Mouse (Mus musculus) embryonic facial prominence, embryonic 15.5 days (tissue): ENCODE measurements around the gene Nr3c2. TPM values are rescaled to one million over a fixed set of nuclear protein-coding genes. Genes with fewer than 3 reads are reported as not detected.

ENCODE experiments used
- ATAC-seq: fragments of 200-750 bp; cut with Nextera tagmentation; 2 replicates; pipeline ENCODE4 v1.8.0; 2017; ENCODE audit warnings: low read depth, moderate TSS enrichment; ENCODE audit not compliant: insufficient number of reproducible peaks, low FRiP score, low TSS enrichment
- H3K27ac ChIP-seq: fragments of 300-500 bp; sonication (generic); replicated peaks from 2 replicates; pipeline ENCODE4 v1.5.1; 2015; ENCODE audit warnings: mild to moderate bottlenecking, inconsistent platforms
- H3K27me3 ChIP-seq: fragments of 300-500 bp; sonication (generic); 2 replicates; pipeline ENCODE4 v1.6.1; 2015; ENCODE audit warnings: inconsistent platforms
- H3K36me3 ChIP-seq: fragments of 300-500 bp; sonication (generic); 2 replicates; pipeline ENCODE4 v1.6.1; 2015; ENCODE audit warnings: mild to moderate bottlenecking, inconsistent platforms
- H3K4me1 ChIP-seq: fragments of 300-500 bp; sonication (generic); 2 replicates; pipeline ENCODE4 v1.6.1; 2015; ENCODE audit warnings: inconsistent platforms
- H3K4me2 ChIP-seq: fragments of 300-500 bp; sonication (generic); replicated peaks from 2 replicates; pipeline ENCODE4 v1.6.1; 2015; ENCODE audit warnings: mild to moderate bottlenecking, inconsistent platforms
- H3K4me3 ChIP-seq: fragments of 300-500 bp; sonication (generic); replicated peaks from 2 replicates; pipeline ENCODE4 v1.5.1; 2015; ENCODE audit warnings: mild to moderate bottlenecking, inconsistent platforms
- H3K9ac ChIP-seq: fragments of 300-500 bp; sonication (generic); 2 replicates; pipeline ENCODE4 v1.6.1; 2015; ENCODE audit warnings: inconsistent platforms
- H3K9me3 ChIP-seq: fragments of 300-500 bp; sonication (generic); replicated peaks from 2 replicates; pipeline ENCODE4 v1.6.1; 2016; ENCODE audit warnings: inconsistent platforms
- WGBS: fragments of 180-500 bp; shearing (Covaris S2); methylation state at CpG from one replicate; pipeline ENCODE4 v1.1.7; 2015; 5-methylcytosine and 5-hydroxymethylcytosine counted together
- polyA plus RNA-seq: library from polyadenylated mRNA; unstranded; fragments of >200 nt; fragmentation: Nextera tagmentation; extraction: Ambion mirVana; gene quantifications from 2 replicates; pipeline ENCODE4 v1.2.1, GENCODE M21; 2015

Nr3c2 gene
- polyA plus RNA-seq, 1 experiment from 2014 or later: 5.8 TPM

DNA sequence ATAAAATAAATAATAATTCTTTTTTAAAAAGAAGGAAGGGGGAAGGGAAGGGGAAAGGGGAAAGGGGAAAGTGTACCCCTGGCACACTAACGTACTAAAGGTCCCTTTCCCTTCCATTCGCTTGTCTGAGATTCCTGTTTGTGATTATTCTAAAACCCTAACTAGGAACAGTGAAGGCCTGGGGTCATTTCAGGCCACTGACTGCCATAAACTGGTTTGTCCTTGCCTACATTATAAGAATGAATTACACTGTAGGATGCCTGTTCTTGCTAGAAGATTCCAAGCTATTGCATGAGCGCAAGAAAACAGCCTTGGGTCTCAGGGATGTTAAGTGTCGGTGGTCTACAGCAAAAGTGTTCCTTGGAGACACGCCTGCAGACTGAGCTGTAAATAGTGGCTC, 355.2 kb downstream of the Nr3c2 start:
- Histone ChIP-seq H3K9me3 (no peaks in the 10 kb centered on the region), H3K4me2 (no peak overlapping the region), H3K27me3 (no peaks in the 10 kb centered on the region), H3K36me3 (peaks cover 50% of the 10 kb centered on the region), H3K4me1 (no peaks in the 10 kb centered on the region), H3K9ac (no peak overlapping the region), H3K4me3 (no peak overlapping the region), H3K27ac (no peak overlapping the region)
- WGBS: 75% methylated on average over 5 of the region's 5 CpGs
- no peak for ATAC-seq

DNA sequence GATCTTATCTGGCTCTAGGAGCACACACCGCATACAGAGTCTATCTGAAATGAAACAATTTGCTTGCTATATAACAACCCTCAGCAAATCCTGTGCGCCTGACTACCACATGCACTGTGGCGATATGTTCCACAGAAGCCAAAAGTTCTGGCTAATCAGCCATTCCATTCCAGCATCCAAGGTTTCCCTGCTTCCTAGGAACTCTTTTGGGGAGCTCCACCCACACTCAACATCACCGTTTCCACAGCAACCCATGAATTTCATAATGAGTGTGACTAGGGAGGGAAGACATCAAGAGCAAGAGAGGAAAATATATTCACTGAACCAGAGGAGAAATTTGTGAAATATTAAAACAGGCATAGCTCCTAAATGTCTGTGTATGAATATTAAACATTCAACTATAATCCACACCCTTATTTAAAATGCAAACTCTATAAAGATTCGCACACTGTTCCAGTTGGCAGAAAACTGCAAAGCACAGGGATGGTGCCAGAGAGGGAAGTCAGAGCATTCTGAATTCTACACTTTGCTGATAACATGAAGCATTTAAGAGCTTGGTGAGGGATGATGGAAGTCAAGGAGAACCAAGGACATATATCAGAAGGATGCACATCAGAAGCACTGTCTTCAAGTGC, 357.3 kb downstream of the Nr3c2 start:
- Histone ChIP-seq H3K36me3 (peaks cover 46% of the 10 kb centered on the region), H3K27me3 (no peaks in the 10 kb centered on the region), H3K4me3 (no peak overlapping the region), H3K27ac (no peak overlapping the region), H3K9ac (no peak overlapping the region), H3K9me3 (no peaks in the 10 kb centered on the region), H3K4me2 (no peak overlapping the region), H3K4me1 (no peaks in the 10 kb centered on the region)
- no peak for ATAC-seq
- 85% methylated on average over 5 of the region's 5 CpGs for WGBS

DNA sequence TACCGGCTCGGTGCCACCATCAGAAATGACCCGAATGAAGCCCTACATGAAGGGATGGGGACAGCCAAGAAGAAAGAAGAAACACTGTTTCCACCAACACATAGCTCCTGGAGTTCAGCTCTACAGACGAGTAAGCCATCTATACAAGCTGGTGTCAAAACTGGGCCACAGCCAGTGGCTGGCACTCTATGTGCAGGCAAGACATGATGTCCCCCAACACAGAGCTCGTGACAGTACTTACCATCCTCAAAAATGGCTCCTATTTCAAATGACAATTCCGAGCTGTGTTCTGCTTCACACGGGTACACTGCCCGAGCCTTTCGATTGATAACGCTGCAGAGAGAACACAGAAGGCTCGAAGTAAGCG, 357.8 kb downstream of the Nr3c2 start:
- Histone ChIP-seq H3K27ac (no peak overlapping the region), H3K36me3 (peaks cover 45% of the 10 kb centered on the region), H3K4me2 (no peak overlapping the region), H3K27me3 (no peaks in the 10 kb centered on the region), H3K9ac (no peak overlapping the region), H3K4me1 (no peaks in the 10 kb centered on the region), H3K4me3 (no peak overlapping the region), H3K9me3 (no peaks in the 10 kb centered on the region)
- WGBS: 94% methylated on average over 12 of the region's 12 CpGs
- no peak for ATAC-seq

DNA sequence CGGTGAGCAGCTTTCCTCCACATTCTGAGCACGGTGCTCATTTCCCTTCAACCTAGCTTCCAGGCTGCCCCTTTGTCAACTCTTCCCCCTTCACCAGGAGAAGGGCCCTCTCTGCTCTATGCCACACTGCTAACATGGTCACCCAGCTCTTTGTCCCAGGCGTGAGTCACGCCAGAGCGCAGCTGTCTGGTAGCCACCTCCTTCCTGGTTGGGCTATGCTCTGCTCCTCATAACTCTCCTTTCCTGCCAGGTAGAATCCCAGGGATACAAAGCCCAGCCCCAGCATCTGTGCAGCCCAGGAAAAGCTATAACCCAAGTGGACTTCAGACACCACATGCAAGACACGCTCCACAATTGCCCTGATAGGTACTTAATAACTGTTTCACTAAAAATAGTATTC, 362.0 kb downstream of the Nr3c2 start:
- WGBS: 93% methylated on average over 6 of the region's 6 CpGs
- peaks cover 31% of the 10 kb centered on the region for H3K36me3 ChIP-seq
- H3K27me3 ChIP-seq: no peaks in the 10 kb centered on the region
- no peaks in the 10 kb centered on the region for H3K4me1 ChIP-seq
- H3K4me2 ChIP-seq: no peak overlapping the region
- H3K27ac ChIP-seq: no peak overlapping the region
- no peaks in the 10 kb centered on the region for H3K9me3 ChIP-seq
- H3K4me3 ChIP-seq: no peak overlapping the region
- no peak for ATAC-seq
- no peak overlapping the region for H3K9ac ChIP-seq

DNA sequence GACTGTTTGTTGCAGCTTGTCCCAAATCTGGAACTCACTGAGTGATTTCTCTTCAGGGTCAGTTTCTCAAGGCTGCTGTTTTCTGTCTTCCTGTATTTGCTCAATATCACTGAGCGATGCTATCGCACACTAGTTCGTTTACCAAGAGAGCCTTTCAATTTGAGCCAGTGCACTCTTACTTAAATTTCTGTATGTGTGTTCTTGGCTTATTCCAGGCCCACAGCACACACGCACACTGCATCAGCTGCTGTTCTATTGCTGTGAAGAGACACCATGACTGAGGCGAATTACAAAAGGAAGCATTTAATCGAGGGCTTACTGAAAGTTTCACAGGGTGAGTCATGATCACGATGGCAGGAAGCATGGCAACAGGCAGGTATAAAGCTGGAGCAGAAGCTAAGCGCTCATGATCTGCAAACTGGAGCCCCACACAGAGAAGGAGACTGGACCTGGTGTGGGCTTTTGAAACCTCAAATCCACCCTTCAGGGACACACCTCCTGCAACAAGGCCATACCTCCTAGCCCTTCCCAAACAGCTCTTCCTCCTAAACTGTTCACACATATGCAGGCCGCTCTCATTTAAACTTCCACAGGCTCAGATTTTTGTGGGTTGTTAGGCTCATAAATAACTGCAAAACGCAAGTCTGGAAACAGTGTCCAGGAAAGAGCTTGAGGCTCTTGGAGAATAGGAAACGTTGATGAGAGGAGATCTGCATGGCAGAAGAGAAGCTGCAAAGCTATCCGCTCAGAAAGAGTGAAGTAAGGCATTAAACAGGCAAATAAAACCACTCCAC, 363.2 kb downstream of the Nr3c2 start:
- no peaks in the 10 kb centered on the region for H3K27me3 ChIP-seq
- WGBS: 73% methylated on average over 12 of the region's 12 CpGs
- H3K4me2 ChIP-seq: no peak overlapping the region
- no peaks in the 10 kb centered on the region for H3K4me1 ChIP-seq
- no peak overlapping the region for H3K27ac ChIP-seq
- H3K4me3 ChIP-seq: no peak overlapping the region
- no peaks in the 10 kb centered on the region for H3K9me3 ChIP-seq
- no peak overlapping the region for H3K9ac ChIP-seq
- ATAC-seq: no peak
- H3K36me3 ChIP-seq: peaks cover 23% of the 10 kb centered on the region; the same call in 1 of the 2 replicates

DNA sequence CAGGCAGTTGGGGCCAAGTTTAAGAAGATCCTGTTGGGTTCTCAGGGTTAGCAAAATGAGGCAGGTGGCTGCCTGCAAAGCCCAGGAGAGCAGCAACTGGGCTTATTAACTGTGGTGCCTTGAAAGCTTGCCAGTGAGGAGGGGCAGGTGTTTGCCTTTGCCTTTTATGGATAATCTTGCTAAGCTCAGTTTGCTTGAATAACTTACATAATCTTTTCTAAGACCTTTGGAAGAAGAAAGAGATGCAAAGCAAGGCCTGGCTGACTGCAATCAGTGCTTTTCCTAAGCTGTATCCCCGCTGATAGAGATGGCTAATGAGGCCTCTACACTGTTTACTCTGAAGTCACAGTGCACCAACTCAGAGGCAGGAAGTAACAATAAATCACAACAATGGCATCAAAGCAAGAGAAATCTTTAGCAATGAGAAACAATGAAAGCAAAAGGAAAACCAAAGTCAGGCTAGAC, 368.7 kb downstream of the Nr3c2 start:
- ATAC-seq: no peak
- 66% methylated on average over 1 of the region's 1 CpGs for WGBS

DNA sequence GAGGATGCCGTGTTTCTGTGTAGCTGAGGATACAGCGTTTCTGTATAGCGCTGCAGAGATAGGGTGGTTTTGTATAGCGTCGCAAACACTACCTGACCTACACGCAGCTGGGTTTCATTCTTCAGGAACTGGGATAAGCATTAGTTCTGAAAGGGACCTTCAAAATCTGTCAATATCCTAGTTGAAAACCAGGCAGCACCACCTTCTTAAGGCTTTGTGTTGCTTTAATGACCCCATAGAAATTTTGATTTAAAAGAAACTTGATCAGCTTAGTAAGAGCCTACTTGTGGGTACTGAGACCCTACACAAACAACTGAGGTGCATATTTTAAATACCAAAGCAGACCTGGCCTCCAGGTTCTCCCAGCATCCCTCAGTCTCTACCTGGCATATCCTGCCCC, 372.9 kb downstream of the Nr3c2 start:
- ATAC-seq: no peak
- WGBS: 80% methylated on average over 6 of the region's 6 CpGs
- Histone ChIP-seq H3K9ac (no peak overlapping the region), H3K27ac (no peak overlapping the region), H3K4me2 (no peak overlapping the region), H3K27me3 (no peaks in the 10 kb centered on the region), H3K4me3 (no peak overlapping the region), H3K36me3 (peaks cover 19% of the 10 kb centered on the region), H3K4me1 (0 out of 2 replicates have a peak, but pooled peaks cover 3% of the 10 kb centered on the region), H3K9me3 (no peaks in the 10 kb centered on the region)

More for the DNA sequence above, 368.7 kb downstream of the Nr3c2 start:
- no peaks in the 10 kb centered on the region for H3K27me3 ChIP-seq
- H3K9ac ChIP-seq: no peak overlapping the region
- no peaks in the 10 kb centered on the region for H3K9me3 ChIP-seq
- peaks cover 17% of the 10 kb centered on the region for H3K36me3 ChIP-seq
- no peak overlapping the region for H3K4me2 ChIP-seq
- H3K27ac ChIP-seq: no peak overlapping the region
- no peak overlapping the region for H3K4me3 ChIP-seq
- 0 out of 2 replicates have a peak, but pooled peaks cover 3% of the 10 kb centered on the region for H3K4me1 ChIP-seq

DNA sequence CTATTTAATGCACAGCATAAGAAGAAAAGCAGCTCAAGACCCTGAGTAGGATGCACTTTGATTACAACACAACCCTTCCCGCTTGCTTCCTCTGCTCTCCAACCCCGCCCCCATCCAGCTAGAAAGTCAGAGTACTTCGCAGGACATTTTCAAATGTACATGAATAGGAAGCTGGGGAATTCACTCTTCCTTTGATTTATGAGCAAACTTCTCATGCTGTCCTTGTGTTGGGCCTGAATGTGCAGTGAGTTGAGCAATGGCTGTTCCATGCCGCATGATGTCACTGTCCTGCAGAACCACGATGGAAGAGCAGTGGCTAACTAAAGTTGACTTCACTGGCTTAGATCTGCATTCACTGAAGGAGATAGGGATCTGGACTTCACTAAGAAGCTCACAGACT, 376.3 kb downstream of the Nr3c2 start:
- 85% methylated on average over 5 of the region's 5 CpGs for WGBS
- no peaks in the 10 kb centered on the region for H3K27me3 ChIP-seq
- H3K4me3 ChIP-seq: no peak overlapping the region
- H3K9me3 ChIP-seq: no peaks in the 10 kb centered on the region
- no peak overlapping the region for H3K4me2 ChIP-seq
- ATAC-seq: no peak
- H3K4me1 ChIP-seq: peaks cover 4% of the 10 kb centered on the region; the same call in 1 of the 2 replicates
- no peak overlapping the region for H3K27ac ChIP-seq
- H3K9ac ChIP-seq: no peak overlapping the region
- H3K36me3 ChIP-seq: peaks cover 12% of the 10 kb centered on the region; the same call in 1 of the 2 replicates

DNA sequence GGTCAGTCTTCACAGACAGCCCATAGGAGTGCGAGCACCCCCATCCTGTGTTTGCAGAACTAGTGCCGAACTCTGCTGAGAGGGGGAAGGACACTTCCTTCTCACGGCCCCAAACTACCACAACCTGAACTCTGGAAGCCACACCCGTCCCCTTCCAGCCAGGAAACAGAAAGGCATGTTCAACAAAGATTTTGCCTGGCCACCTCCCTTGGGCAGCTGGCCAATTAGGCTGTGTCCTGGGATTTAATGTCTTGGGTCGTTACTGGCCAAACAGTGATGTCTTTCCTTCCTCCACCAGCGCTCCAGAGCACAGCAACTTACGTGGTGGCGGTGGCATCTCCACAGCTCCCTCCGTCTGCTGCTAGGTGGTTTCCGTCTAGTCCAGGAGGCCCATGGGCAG, 377.6 kb downstream of the Nr3c2 start:
- peaks cover 4% of the 10 kb centered on the region; the same call in 1 of the 2 replicates for H3K4me1 ChIP-seq
- H3K9me3 ChIP-seq: no peaks in the 10 kb centered on the region
- no peaks in the 10 kb centered on the region for H3K27me3 ChIP-seq
- H3K36me3 ChIP-seq: 0 out of 2 replicates have a peak, but pooled peaks cover 5% of the 10 kb centered on the region
- no peak overlapping the region for H3K9ac ChIP-seq
- no peak overlapping the region for H3K4me2 ChIP-seq
- H3K27ac ChIP-seq: no peak overlapping the region
- no peak for ATAC-seq
- H3K4me3 ChIP-seq: no peak overlapping the region
- WGBS: 74% methylated on average over 10 of the region's 10 CpGs

DNA sequence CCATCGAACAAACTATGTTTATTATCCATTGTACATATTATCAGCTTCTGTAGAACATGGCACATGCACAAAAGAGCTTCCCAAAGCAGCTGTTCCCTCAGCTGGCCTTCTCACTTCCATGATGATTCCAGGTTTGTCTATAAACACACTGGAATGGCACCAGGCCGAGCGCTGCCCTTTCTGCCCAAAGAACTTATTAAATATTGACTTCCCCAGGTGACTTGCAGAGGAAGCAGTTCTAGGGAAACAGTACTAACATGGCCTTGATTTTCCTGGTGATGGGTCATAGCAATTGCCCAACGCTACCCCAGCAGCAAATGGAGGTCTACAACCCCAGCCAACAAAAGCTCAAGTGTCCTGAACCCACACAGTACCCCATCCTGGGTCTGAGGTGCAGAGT, 379.0 kb downstream of the Nr3c2 start:
- H3K4me1 ChIP-seq: peaks cover 4% of the 10 kb centered on the region; the same call in 1 of the 2 replicates
- H3K4me3 ChIP-seq: no peak overlapping the region
- H3K9me3 ChIP-seq: no peaks in the 10 kb centered on the region
- 91% methylated on average over 4 of the region's 4 CpGs for WGBS
- no peaks in the 10 kb centered on the region for H3K27me3 ChIP-seq
- ATAC-seq: no peak
- no peak overlapping the region for H3K4me2 ChIP-seq
- no peak overlapping the region for H3K27ac ChIP-seq
- H3K9ac ChIP-seq: no peak overlapping the region
- H3K36me3 ChIP-seq: 0 out of 2 replicates have a peak, but pooled peaks cover 5% of the 10 kb centered on the region

DNA sequence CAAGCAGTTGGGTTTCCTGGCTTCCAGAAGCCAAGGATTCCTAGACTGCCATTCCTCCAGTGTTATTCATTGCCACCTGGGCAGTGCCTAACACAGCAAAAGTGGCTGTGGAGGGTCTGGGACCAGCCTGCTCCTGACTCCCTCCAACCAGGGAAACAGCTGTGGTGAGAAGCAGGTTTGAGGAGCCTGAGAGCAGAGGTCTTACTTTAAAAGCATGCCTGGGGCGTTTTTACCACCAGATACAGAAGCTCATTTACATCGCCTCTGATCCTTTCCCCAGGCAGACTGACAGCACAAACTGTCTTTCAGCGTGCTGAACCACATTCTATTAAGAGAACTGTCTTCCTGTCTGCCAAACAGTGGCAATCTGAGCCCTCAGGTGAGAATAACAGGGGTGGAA, 380.7 kb downstream of the Nr3c2 start:
- Histone ChIP-seq H3K4me1 (peaks cover 8% of the 10 kb centered on the region), H3K27me3 (no peaks in the 10 kb centered on the region), H3K4me3 (no peak overlapping the region), H3K36me3 (0 out of 2 replicates have a peak, but pooled peaks cover 5% of the 10 kb centered on the region), H3K4me2 (no peak overlapping the region), H3K9me3 (no peaks in the 10 kb centered on the region), H3K9ac (no peak overlapping the region), H3K27ac (no peak overlapping the region)
- 30% methylated on average over 3 of the region's 3 CpGs for WGBS
- ATAC-seq: peak; percentile 34; the same call in 1 of the 2 replicates
